Mouse (Mus musculus) cerebellum, adult 8-10 months (tissue): ENCODE results near the gene Sarm1.

ENCODE experiments used
- DNase-seq: peaks from one replicate; pipeline ENCODE4 v3.0.0; 2022

The Sarm1 gene

GRCm38 (mm10) chr11:78463286-78464036 lies 34.1 kb downstream of the Sarm1 start:
- no peak for DNase-seq

- no peak for DNase-seq
Measured at GRCm38 (mm10) chr11:78462669-78463068, 34.9 kb downstream of the Sarm1 start.

- DNase-seq = no peak
Measured at GRCm38 (mm10) chr11:78461894-78462293, 35.7 kb downstream of the Sarm1 start.

GRCm38 (mm10) chr11:78458740-78459139 lies 38.8 kb downstream of the Sarm1 start:
- DNase-seq = no peak

GRCm38 (mm10) chr11:78455308-78455707 lies 42.2 kb downstream of the Sarm1 start:
- DNase-seq = no peak

GRCm38 (mm10) chr11:78454276-78454675 lies 43.3 kb downstream of the Sarm1 start:
- DNase-seq = no peak

GRCm38 (mm10) chr11:78453675-78454074 lies 43.9 kb downstream of the Sarm1 start:
- DNase-seq = peak; percentile 50

- no peak for DNase-seq
Measured at GRCm38 (mm10) chr11:78450337-78450736, 47.2 kb downstream of the Sarm1 start.

GRCm38 (mm10) chr11:78448242-78448641 lies 49.3 kb downstream of the Sarm1 start:
- DNase-seq = no peak

GRCm38 (mm10) chr11:78447168-78447567 lies 50.4 kb downstream of the Sarm1 start:
- no peak for DNase-seq

GRCm38 (mm10) chr11:78443115-78443514 lies 54.4 kb downstream of the Sarm1 start:
- DNase-seq = no peak

GRCm38 (mm10) chr11:78438399-78438930 lies 59.1 kb downstream of the Sarm1 start:
- no peak for DNase-seq

GRCm38 (mm10) chr11:78437182-78437581 lies 60.4 kb downstream of the Sarm1 start:
- DNase-seq = no peak

- DNase-seq = no peak
Measured at GRCm38 (mm10) chr11:78435776-78436349, 61.7 kb downstream of the Sarm1 start.

GRCm38 (mm10) chr11:78434052-78434451 lies 63.5 kb downstream of the Sarm1 start:
- no peak for DNase-seq

- DNase-seq = no peak
Measured at GRCm38 (mm10) chr11:78431176-78431575, 66.4 kb downstream of the Sarm1 start.

- DNase-seq = no peak
Measured at GRCm38 (mm10) chr11:78430195-78430878, 67.2 kb downstream of the Sarm1 start.

- DNase-seq = no peak
Measured at GRCm38 (mm10) chr11:78428309-78428708, 69.2 kb downstream of the Sarm1 start.

GRCm38 (mm10) chr11:78427655-78428054 lies 69.9 kb downstream of the Sarm1 start:
- DNase-seq = no peak

- DNase-seq = no peak
Measured at GRCm38 (mm10) chr11:78425572-78425971, 72.0 kb downstream of the Sarm1 start.

- no peak for DNase-seq
Measured at GRCm38 (mm10) chr11:78424352-78424751, 73.2 kb downstream of the Sarm1 start.
